Mouse (Mus musculus) urinary bladder, postnatal 0 days (tissue): ENCODE measurements around the gene 1700013H16Rik. TPM values are rescaled to one million over a fixed set of nuclear protein-coding genes. Genes with fewer than 3 reads are reported as not detected.

ENCODE experiments used
- polyA plus RNA-seq: library from polyadenylated mRNA; unstranded; fragments of >200 nt; fragmentation: Nextera tagmentation; extraction: Ambion mirVana; gene quantifications from 2 replicates; pipeline ENCODE4 v1.2.1, GENCODE M21; 2015

Gene 1700013H16Rik
- polyA plus RNA-seq, result not detected in 2 replicates

DNA sequence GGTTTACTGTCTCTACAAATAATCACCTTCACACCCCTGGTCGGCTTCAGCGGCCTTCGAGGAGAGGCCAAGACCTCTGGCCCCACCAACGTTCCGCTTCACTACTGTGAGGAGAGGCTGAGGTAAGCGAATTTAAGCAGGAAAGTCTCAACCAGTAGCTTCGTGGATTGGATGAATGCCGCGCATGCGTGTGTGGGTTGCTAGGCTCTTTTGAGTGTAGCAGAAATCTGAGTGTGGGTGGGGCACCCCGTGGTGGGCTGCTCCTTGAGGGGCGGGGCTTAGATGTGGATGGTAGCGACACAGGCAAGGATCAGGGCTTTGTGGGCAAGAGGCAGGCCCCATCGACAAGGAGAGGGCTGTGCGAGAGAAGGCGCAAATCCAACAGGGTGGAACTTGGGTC lies at the start of gene 1700013H16Rik:
Gene 1700013H16Rik (minus strand): TSS at position 96 of the 400 bp plus-strand sequence.

DNA sequence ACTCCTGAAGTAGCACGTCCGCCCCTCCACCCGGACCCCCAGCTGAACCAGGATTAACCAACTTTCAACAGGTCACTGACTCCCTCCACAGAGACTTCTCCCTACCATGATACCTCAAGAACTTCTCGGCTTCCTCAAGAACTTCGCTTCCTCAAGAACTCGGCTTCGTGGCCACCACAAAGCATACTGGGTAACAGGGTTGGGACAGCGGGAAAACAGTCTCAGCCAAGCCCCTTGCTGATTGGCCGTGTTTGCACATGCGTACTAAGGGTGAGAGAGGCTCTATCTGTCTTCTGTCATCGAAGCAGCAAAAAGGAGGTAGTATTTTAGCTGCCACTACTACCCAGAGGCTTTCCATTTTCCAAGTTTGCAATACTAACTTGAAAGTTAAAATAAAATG lies 39.9 kb upstream of the 1700013H16Rik start, which contains the start of gene Xlr:
Gene Xlr (minus strand): TSS at position 188 of the 400 bp plus-strand sequence.

DNA sequence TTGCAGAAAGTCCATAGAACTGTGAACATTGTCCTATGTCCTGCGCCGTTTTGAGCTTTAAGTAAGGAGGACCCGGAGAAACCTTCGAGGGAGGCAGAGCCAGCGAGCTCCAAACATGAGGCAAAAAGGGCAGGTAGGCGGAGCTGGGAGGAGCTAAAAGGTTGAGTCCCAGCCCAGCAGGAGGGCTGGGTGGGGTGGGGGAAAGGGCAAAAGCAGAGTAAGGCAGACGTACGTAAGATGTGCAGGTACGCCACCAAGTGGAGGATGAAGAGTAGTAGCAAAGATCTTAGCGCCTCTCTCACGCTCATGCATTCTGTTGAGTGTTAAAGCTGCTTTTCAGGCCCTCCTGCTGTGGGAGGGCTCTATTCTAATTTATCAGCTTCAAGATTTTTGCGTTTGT lies 18.6 kb upstream of the 1700013H16Rik start, which contains the start of gene Zfp36l3:
Gene Zfp36l3 (minus strand): TSS at position 119 of the 400 bp plus-strand sequence.

GRCm38 (mm10) chrX:53724596-53724995 lies 33.0 kb downstream of the 1700013H16Rik start, which contains the start of gene 4930502E18Rik:
4930502E18Rik (plus strand) TSS chrX:53724826.

Other genes starting within 250 kb of the 1700013H16Rik start
- 18.2 and 20.2 TPM in 2 replicates for gene Rtl8c, start 149.8 kb downstream of the 1700013H16Rik start, polyA plus RNA-seq
- not detected in 2 replicates for gene Gm14597, start 148.9 kb downstream of the 1700013H16Rik start, polyA plus RNA-seq
- 54.2 and 55.8 TPM in 2 replicates for gene Rtl8a, start 114.1 kb downstream of the 1700013H16Rik start, polyA plus RNA-seq
- gene Rtl8b, start 87.4 kb downstream of the 1700013H16Rik start, polyA plus RNA-seq, result 40.1 and 44.3 TPM in 2 replicates
- 0.17 TPM in 1 of 2 replicates, not detected in the other for gene 4930502E18Rik, start 33.0 kb downstream of the 1700013H16Rik start, polyA plus RNA-seq
- gene Zfp36l3, start 18.6 kb upstream of the 1700013H16Rik start, polyA plus RNA-seq, result not detected in 2 replicates
- 1.7 and 3.6 TPM in 2 replicates for gene Xlr, start 39.9 kb upstream of the 1700013H16Rik start, polyA plus RNA-seq